Mouse (Mus musculus) limb, embryonic 14.5 days (tissue): Measurements from ENCODE around the gene Ikzf1. TPM values are rescaled to one million over a fixed set of nuclear protein-coding genes. Genes with fewer than 3 reads are reported as not detected.

ENCODE experiments used
- ATAC-seq: fragments of 200-750 bp; cut with Nextera tagmentation; 2 replicates; pipeline ENCODE4 v1.8.0; 2017; ENCODE audit warnings: low read depth, moderate number of reproducible peaks, moderate TSS enrichment; ENCODE audit not compliant: low FRiP score
- DNase-seq: peaks from one replicate; pipeline ENCODE4 v3.0.0-alpha.2; 2015; ENCODE audit warnings: low spot score
- H3K27ac ChIP-seq: fragments of 300-500 bp; sonication (generic); replicated peaks from 2 replicates; pipeline ENCODE4 v1.5.1; 2014; ENCODE audit warnings: low read depth, mild to moderate bottlenecking, low read length, moderate library complexity, mixed read lengths
- H3K27me3 ChIP-seq: fragments of 300-500 bp; sonication (generic); 2 replicates; pipeline ENCODE4 v1.6.1; 2014; ENCODE audit warnings: low read length, mixed read lengths; ENCODE audit not compliant: control insufficient read depth, insufficient read depth
- H3K36me3 ChIP-seq: fragments of 300-500 bp; sonication (generic); 2 replicates; pipeline ENCODE4 v1.6.1; 2014; ENCODE audit warnings: mild to moderate bottlenecking, low read length, moderate library complexity, mixed read lengths; ENCODE audit not compliant: control insufficient read depth, insufficient read depth
- H3K4me1 ChIP-seq: fragments of 300-500 bp; sonication (generic); 2 replicates; pipeline ENCODE4 v1.6.1; 2014; ENCODE audit warnings: antibody characterized with exemption, low read length, mixed read lengths; ENCODE audit not compliant: control insufficient read depth, insufficient read depth
- H3K4me2 ChIP-seq: fragments of 300-500 bp; sonication (generic); replicated peaks from 2 replicates; pipeline ENCODE4 v1.6.1; 2014; ENCODE audit warnings: low read depth, mild to moderate bottlenecking, low read length, moderate library complexity; ENCODE audit not compliant: severe bottlenecking
- H3K4me3 ChIP-seq: fragments of 300-500 bp; sonication (generic); replicated peaks from 2 replicates; pipeline ENCODE4 v1.5.1; 2014; ENCODE audit warnings: low read length
- H3K9ac ChIP-seq: fragments of 300-500 bp; sonication (generic); 2 replicates; pipeline ENCODE4 v1.6.1; 2014; ENCODE audit warnings: mild to moderate bottlenecking, low read depth, low read length, moderate library complexity; ENCODE audit not compliant: severe bottlenecking
- H3K9me3 ChIP-seq: fragments of 300-500 bp; sonication (generic); 2 replicates; pipeline ENCODE4 v1.6.1; 2016; ENCODE audit warnings: low read length; ENCODE audit not compliant: control insufficient read depth
- POLR2A ChIP-seq: fragments of 200-500 bp; IDR thresholded peaks from 2 replicates; pipeline ENCODE4 v1.8.0; 2012; ENCODE audit warnings: inconsistent platforms, mild to moderate bottlenecking, moderate library complexity, borderline replicate concordance; ENCODE audit not compliant: insufficient read depth, insufficient read length; ENCODE audit errors: extremely low read depth
- WGBS: fragments of 180-500 bp; shearing (Covaris S2); extraction: QIAGEN DNeasy Blood & Tissue Kit; methylation state at CpG from one replicate; pipeline ENCODE4 v1.1.7; 2014; 5-methylcytosine and 5-hydroxymethylcytosine counted together
- polyA plus RNA-seq, 2 experiments: library from polyadenylated mRNA; depleted of rRNA in 1 of 2; stranded (reverse) in 1 of 2; unstranded in 1 of 2; fragments of >200 nt; fragmentation: Nextera tagmentation in 1 of 2; extraction: Ambion mirVana in 1 of 2; gene quantifications; 2 replicates each; pipeline versions ENCODE4 v1.2.1 to v1.2.3; 2012 to 2014

The Ikzf1 gene
- polyA plus RNA-seq, 2 experiments, result 3.5 to 5.0 TPM

DNA sequence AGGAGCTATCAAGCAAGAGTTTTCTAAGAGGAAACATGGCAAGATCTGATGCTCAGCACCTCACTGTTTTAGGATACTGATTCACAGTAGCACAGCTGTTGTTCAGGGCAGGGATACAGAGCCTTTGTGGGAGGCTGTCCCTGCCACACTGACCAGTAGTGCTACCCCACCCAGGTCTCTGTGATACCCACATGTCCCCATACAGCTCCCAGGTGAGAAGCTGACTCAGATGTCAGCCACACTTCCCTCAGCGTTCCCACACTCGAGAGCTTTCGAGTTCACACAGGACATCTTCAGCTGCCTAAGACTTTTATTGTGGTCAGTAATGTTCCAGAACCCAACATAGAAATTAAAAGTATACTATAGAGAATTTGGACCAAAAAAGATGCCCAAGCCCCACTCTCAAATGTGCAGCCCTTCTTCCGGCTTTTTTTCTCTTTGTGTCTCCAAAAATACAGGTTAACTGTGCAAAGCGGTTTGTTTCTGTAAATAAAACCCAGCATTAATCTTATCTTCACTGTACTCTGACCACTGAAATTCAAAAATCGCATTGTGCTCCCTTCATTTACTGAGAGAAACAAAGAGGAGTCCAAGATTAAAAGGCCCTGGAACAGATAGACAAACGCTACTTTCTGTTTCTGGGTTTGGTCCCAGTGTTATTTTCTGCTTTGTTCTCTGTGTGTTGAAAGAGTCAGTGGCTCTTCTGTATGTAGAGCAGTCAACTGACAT, 31.3 kb downstream of the Ikzf1 start:
- Histone ChIP-seq H3K9ac (no peak overlapping the region), H3K27me3 (no peaks in the 10 kb centered on the region), H3K4me3 (no peak overlapping the region), H3K4me2 (no peak overlapping the region), H3K9me3 (no peaks in the 10 kb centered on the region), H3K4me1 (no peaks in the 10 kb centered on the region), H3K27ac (no peak overlapping the region), H3K36me3 (no peaks in the 10 kb centered on the region)
- no peak for TF ChIP-seq POLR2A
- DNase-seq (no peak), ATAC-seq (no peak)
- 89% methylated on average over 7 of the region's 7 CpGs for WGBS

DNA sequence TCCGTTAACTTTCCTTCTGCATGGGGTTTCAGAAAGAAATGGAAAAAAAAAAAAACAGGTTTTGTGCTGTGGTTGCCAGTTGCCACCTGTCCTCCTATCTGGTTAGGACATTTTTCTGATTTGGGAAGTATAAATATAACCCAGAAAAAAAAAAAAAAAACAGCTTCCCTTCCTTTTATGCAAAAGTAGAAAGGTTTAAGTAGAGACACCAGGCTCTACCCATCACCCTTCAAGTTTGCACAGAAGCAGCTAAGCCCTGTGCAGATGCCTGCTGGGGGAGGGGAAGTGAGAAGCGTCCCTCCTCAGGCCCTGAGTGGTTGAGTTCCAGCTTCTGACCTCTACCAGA, 31.9 kb downstream of the Ikzf1 start:
- Histone ChIP-seq H3K27ac (no peak overlapping the region), H3K4me3 (no peak overlapping the region), H3K9me3 (no peaks in the 10 kb centered on the region), H3K4me2 (no peak overlapping the region), H3K36me3 (no peaks in the 10 kb centered on the region), H3K9ac (no peak overlapping the region), H3K27me3 (no peaks in the 10 kb centered on the region), H3K4me1 (no peaks in the 10 kb centered on the region)
- 78% methylated on average over 2 of the region's 2 CpGs for WGBS
- DNase-seq (no peak), ATAC-seq (no peak)
- TF ChIP-seq POLR2A, result no peak

DNA sequence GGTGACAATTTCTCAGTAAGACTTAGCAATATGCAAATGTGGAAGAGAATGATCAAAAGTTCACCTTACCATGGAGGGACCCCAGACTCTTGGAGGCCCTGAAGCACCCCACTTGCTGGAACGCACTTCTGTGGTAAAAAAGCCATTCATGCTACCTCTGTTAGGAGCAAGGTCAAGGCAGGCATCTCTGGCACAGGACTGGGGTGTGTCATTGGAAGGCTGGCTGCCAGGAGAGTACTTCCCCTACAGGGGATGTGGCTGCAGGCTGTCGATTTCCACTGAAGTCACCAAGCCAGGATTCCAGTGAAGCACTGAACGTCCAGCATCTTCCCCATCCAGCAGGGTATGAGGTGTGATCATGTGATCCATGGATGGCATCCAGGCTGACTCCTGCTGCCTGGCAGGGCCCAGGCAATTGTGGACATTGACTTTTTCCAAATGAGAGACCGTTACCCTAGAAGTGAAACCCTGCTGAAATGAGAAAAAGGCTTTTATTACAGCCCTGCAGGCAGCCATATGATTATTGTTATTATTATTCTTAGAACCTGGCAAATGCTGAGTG, 32.9 kb downstream of the Ikzf1 start:
- DNase-seq, result no peak
- 82% methylated on average over 4 of the region's 4 CpGs for WGBS
- H3K4me3 ChIP-seq, result no peak overlapping the region
- no peak overlapping the region for H3K27ac ChIP-seq
- no peak for TF ChIP-seq POLR2A
- H3K27me3 ChIP-seq, result no peaks in the 10 kb centered on the region
- no peaks in the 10 kb centered on the region for H3K4me1 ChIP-seq
- H3K36me3 ChIP-seq, result no peaks in the 10 kb centered on the region
- H3K9me3 ChIP-seq, result no peaks in the 10 kb centered on the region
- H3K9ac ChIP-seq, result no peak overlapping the region
- ATAC-seq, result no peak
- no peak overlapping the region for H3K4me2 ChIP-seq

DNA sequence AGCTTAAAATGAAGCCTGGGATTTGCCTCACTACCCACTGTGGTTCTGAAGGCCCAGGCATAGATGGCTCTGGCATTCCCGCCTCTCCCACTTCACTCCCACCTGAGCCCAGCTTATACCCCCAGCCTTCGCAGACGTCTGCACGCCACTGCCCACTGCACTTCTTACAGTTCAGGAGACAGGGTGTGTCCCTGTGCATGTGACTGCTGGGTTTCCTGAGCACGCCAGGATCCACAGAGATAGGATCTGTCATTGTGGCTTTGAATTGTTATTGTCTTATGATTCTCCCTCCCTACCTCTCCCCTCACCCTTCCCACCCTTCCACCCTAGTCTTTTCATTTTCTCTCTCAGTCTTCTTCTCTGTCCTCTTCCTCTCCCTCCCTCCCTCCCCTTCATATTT, 34.9 kb downstream of the Ikzf1 start:
- ATAC-seq (no peak), DNase-seq (no peak)
- Histone ChIP-seq H3K9ac (no peak overlapping the region), H3K27me3 (no peaks in the 10 kb centered on the region), H3K4me3 (no peak overlapping the region), H3K27ac (no peak overlapping the region), H3K9me3 (no peaks in the 10 kb centered on the region), H3K4me1 (no peaks in the 10 kb centered on the region), H3K4me2 (no peak overlapping the region), H3K36me3 (no peaks in the 10 kb centered on the region)
- WGBS, result 80% methylated on average over 5 of the region's 5 CpGs
- TF ChIP-seq POLR2A, result no peak

DNA sequence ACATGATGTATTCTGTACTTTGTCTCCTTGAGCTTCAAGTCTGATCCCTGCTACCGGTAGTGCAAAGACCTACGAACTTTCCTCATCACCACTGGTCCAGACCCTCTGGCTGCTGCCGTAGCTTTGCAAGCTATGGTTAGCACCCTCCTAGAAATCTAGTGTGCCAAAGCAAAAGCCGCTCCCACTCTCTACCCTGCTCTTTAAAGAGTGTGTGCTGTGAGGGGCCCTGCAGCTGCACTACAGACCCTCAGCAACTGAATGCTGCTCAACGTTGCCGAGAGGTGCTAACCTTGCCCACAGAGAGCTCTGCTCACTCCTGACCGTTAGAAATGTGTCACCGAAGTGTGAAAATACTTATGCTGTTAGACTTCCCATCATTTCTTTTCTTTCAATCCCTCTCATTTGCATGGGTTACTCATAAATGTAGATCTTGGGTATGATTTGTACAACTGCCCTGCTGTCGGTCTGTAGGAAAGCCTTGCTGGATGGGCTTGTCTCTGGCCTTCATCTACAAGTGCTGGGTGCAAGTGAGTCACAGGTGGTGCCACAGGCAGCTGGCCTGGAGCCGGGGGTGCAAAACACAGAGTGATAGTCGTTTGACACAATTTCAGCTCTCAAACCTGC, 40.6 kb downstream of the Ikzf1 start:
- no peak overlapping the region for H3K4me3 ChIP-seq
- H3K36me3 ChIP-seq, result no peaks in the 10 kb centered on the region
- H3K9me3 ChIP-seq, result no peaks in the 10 kb centered on the region
- no peak for TF ChIP-seq POLR2A
- H3K9ac ChIP-seq, result no peak overlapping the region
- H3K4me2 ChIP-seq, result no peak overlapping the region
- ATAC-seq, result no peak
- H3K4me1 ChIP-seq, result no peaks in the 10 kb centered on the region
- no peak for DNase-seq
- no peak overlapping the region for H3K27ac ChIP-seq
- H3K27me3 ChIP-seq, result no peaks in the 10 kb centered on the region
- 77% methylated on average over 11 of the region's 11 CpGs for WGBS
